Mouse (Mus musculus): ENCODE data around the gene Per2. TPM values are rescaled to one million over a fixed set of nuclear protein-coding genes. Genes with fewer than 3 reads are reported as not detected.

The Per2 gene
- polyA plus RNA-seq, 1 experiment from 2014 or later, result 4.5 TPM

GRCm38 (mm10) chr1:91446060-91446459 is 13.1 kb downstream of the Per2 start:
- H3K4me3 ChIP-seq (ENCODE audit: low read depth, low read length), result no peak overlapping the region
- peaks cover 3% of the 10 kb centered on the region; the same call in 1 of the 2 replicates for H3K9me3 ChIP-seq (replicated peaks; ENCODE audit: control insufficient read depth, low read length)
- 68% methylated on average over 8 of the region's 8 CpGs for WGBS (ENCODE audit: insufficient replicate concordance)
- no peak overlapping the region for H3K27ac ChIP-seq (ENCODE audit: low read depth, low read length)
- H3K4me1 ChIP-seq (ENCODE audit: control insufficient read depth, insufficient read depth, low read length), result peaks cover 27% of the 10 kb centered on the region
- H3K4me2 ChIP-seq, result no peak overlapping the region
- peaks cover 9% of the 10 kb centered on the region for H3K36me3 ChIP-seq (ENCODE audit: control insufficient read depth, insufficient read depth, low read length)
- no peaks in the 10 kb centered on the region for H3K27me3 ChIP-seq (ENCODE audit: control insufficient read depth, insufficient read depth, low read length)
- no peak for ATAC-seq (replicated peaks; ENCODE audit: insufficient number of reproducible peaks, low FRiP score, low TSS enrichment)
- no peak overlapping the region for H3K9ac ChIP-seq (ENCODE audit: low read depth, low read length)

GRCm38 (mm10) chr1:91444841-91445830 is 14.0 kb downstream of the Per2 start:
- Histone ChIP-seq H3K27ac (ENCODE audit: low read depth, low read length) (no peak overlapping the region), H3K4me3 (ENCODE audit: low read depth, low read length) (no peak overlapping the region), H3K4me1 (ENCODE audit: control insufficient read depth, insufficient read depth, low read length) (peaks cover 19% of the 10 kb centered on the region), H3K27me3 (ENCODE audit: control insufficient read depth, insufficient read depth, low read length) (no peaks in the 10 kb centered on the region), H3K4me2 (no peak overlapping the region), H3K9ac (ENCODE audit: low read depth, low read length) (no peak overlapping the region), H3K36me3 (ENCODE audit: control insufficient read depth, insufficient read depth, low read length) (peaks cover 9% of the 10 kb centered on the region), H3K9me3 (replicated peaks; ENCODE audit: control insufficient read depth, low read length) (peaks cover 3% of the 10 kb centered on the region; the same call in 1 of the 2 replicates)
- WGBS (ENCODE audit: insufficient replicate concordance), result 86% methylated on average over 17 of the region's 17 CpGs
- ATAC-seq (replicated peaks; ENCODE audit: insufficient number of reproducible peaks, low FRiP score, low TSS enrichment), result no peak

- peaks cover 10% of the 10 kb centered on the region for H3K36me3 ChIP-seq (ENCODE audit: control insufficient read depth, insufficient read depth, low read length)
- no peak overlapping the region for H3K9ac ChIP-seq (ENCODE audit: low read depth, low read length)
- H3K27me3 ChIP-seq (ENCODE audit: control insufficient read depth, insufficient read depth, low read length), result no peaks in the 10 kb centered on the region
- H3K4me2 ChIP-seq, result no peak overlapping the region
- H3K27ac ChIP-seq (ENCODE audit: low read depth, low read length), result no peak overlapping the region
- no peak overlapping the region for H3K4me3 ChIP-seq (ENCODE audit: low read depth, low read length)
- peaks cover 2% of the 10 kb centered on the region; the same call in 1 of the 2 replicates for H3K9me3 ChIP-seq (replicated peaks; ENCODE audit: control insufficient read depth, low read length)
- ATAC-seq (replicated peaks; ENCODE audit: insufficient number of reproducible peaks, low FRiP score, low TSS enrichment), result no peak
- 82% methylated on average over 6 of the region's 7 CpGs for WGBS (ENCODE audit: insufficient replicate concordance)
- H3K4me1 ChIP-seq (ENCODE audit: control insufficient read depth, insufficient read depth, low read length), result peaks cover 4% of the 10 kb centered on the region
These were observed 16.7 kb downstream of the Per2 start for GRCm38 (mm10) chr1:91442350-91442990.

- no peaks in the 10 kb centered on the region for H3K9me3 ChIP-seq (replicated peaks; ENCODE audit: control insufficient read depth, low read length)
- peaks cover 6% of the 10 kb centered on the region for H3K36me3 ChIP-seq (ENCODE audit: control insufficient read depth, insufficient read depth, low read length)
- ATAC-seq (replicated peaks; ENCODE audit: insufficient number of reproducible peaks, low FRiP score, low TSS enrichment), result no peak
- no peak overlapping the region for H3K4me3 ChIP-seq (ENCODE audit: low read depth, low read length)
- no peak overlapping the region for H3K4me2 ChIP-seq
- H3K9ac ChIP-seq (ENCODE audit: low read depth, low read length), result no peak overlapping the region
- H3K27ac ChIP-seq (ENCODE audit: low read depth, low read length), result no peak overlapping the region
- WGBS (ENCODE audit: insufficient replicate concordance), result 90% methylated on average over 3 of the region's 3 CpGs
- no peaks in the 10 kb centered on the region for H3K27me3 ChIP-seq (ENCODE audit: control insufficient read depth, insufficient read depth, low read length)
- peaks cover 4% of the 10 kb centered on the region for H3K4me1 ChIP-seq (ENCODE audit: control insufficient read depth, insufficient read depth, low read length)
These were observed 17.3 kb downstream of the Per2 start for GRCm38 (mm10) chr1:91441855-91442254.

- no peaks in the 10 kb centered on the region for H3K27me3 ChIP-seq (ENCODE audit: control insufficient read depth, insufficient read depth, low read length)
- H3K27ac ChIP-seq (ENCODE audit: low read depth, low read length), result no peak overlapping the region
- no peak for ATAC-seq (replicated peaks; ENCODE audit: insufficient number of reproducible peaks, low FRiP score, low TSS enrichment)
- H3K4me2 ChIP-seq, result no peak overlapping the region
- no peak overlapping the region for H3K9ac ChIP-seq (ENCODE audit: low read depth, low read length)
- 80% methylated on average over 8 of the region's 8 CpGs for WGBS (ENCODE audit: insufficient replicate concordance)
- H3K36me3 ChIP-seq (ENCODE audit: control insufficient read depth, insufficient read depth, low read length), result peaks cover 3% of the 10 kb centered on the region; the same call in 1 of the 2 replicates
- H3K4me3 ChIP-seq (ENCODE audit: low read depth, low read length), result no peak overlapping the region
- H3K9me3 ChIP-seq (replicated peaks; ENCODE audit: control insufficient read depth, low read length), result no peaks in the 10 kb centered on the region
- peaks cover 14% of the 10 kb centered on the region; the same call in 1 of the 2 replicates for H3K4me1 ChIP-seq (ENCODE audit: control insufficient read depth, insufficient read depth, low read length)
These were observed 19.3 kb downstream of the Per2 start for GRCm38 (mm10) chr1:91439776-91440175.

- peaks cover 14% of the 10 kb centered on the region; the same call in 1 of the 2 replicates for H3K4me1 ChIP-seq (ENCODE audit: control insufficient read depth, insufficient read depth, low read length)
- WGBS (ENCODE audit: insufficient replicate concordance), result 91% methylated on average over 7 of the region's 7 CpGs
- H3K36me3 ChIP-seq (ENCODE audit: control insufficient read depth, insufficient read depth, low read length), result peaks cover 3% of the 10 kb centered on the region; the same call in 1 of the 2 replicates
- no peak overlapping the region for H3K27ac ChIP-seq (ENCODE audit: low read depth, low read length)
- H3K4me3 ChIP-seq (ENCODE audit: low read depth, low read length), result no peak overlapping the region
- H3K4me2 ChIP-seq, result no peak overlapping the region
- H3K9me3 ChIP-seq (replicated peaks; ENCODE audit: control insufficient read depth, low read length), result no peaks in the 10 kb centered on the region
- ATAC-seq (replicated peaks; ENCODE audit: insufficient number of reproducible peaks, low FRiP score, low TSS enrichment), result no peak
- H3K9ac ChIP-seq (ENCODE audit: low read depth, low read length), result no peak overlapping the region
- no peaks in the 10 kb centered on the region for H3K27me3 ChIP-seq (ENCODE audit: control insufficient read depth, insufficient read depth, low read length)
These were observed 21.6 kb downstream of the Per2 start for GRCm38 (mm10) chr1:91437573-91437972.

GRCm38 (mm10) chr1:91437083-91437400 is 22.1 kb downstream of the Per2 start:
- no peak for ATAC-seq (replicated peaks; ENCODE audit: insufficient number of reproducible peaks, low FRiP score, low TSS enrichment)
- Histone ChIP-seq H3K9me3 (replicated peaks; ENCODE audit: control insufficient read depth, low read length) (no peaks in the 10 kb centered on the region), H3K9ac (ENCODE audit: low read depth, low read length) (no peak overlapping the region), H3K4me2 (no peak overlapping the region), H3K27ac (ENCODE audit: low read depth, low read length) (no peak overlapping the region; the same call in 1 of the 2 replicates), H3K4me3 (ENCODE audit: low read depth, low read length) (no peak overlapping the region), H3K36me3 (ENCODE audit: control insufficient read depth, insufficient read depth, low read length) (0 out of 2 replicates have a peak, but pooled peaks cover 3% of the 10 kb centered on the region), H3K27me3 (ENCODE audit: control insufficient read depth, insufficient read depth, low read length) (no peaks in the 10 kb centered on the region), H3K4me1 (ENCODE audit: control insufficient read depth, insufficient read depth, low read length) (peaks cover 14% of the 10 kb centered on the region; the same call in 1 of the 2 replicates)
- WGBS (ENCODE audit: insufficient replicate concordance), result 89% methylated on average over 3 of the region's 3 CpGs

GRCm38 (mm10) chr1:91436380-91437082 is 22.6 kb downstream of the Per2 start:
- WGBS (ENCODE audit: insufficient replicate concordance), result 72% methylated on average over 6 of the region's 6 CpGs
- 0 out of 2 replicates have a peak, but pooled peaks have one; percentile 40 for ATAC-seq (replicated peaks; ENCODE audit: insufficient number of reproducible peaks, low FRiP score, low TSS enrichment)
- Histone ChIP-seq H3K4me2 (no peak overlapping the region), H3K9me3 (replicated peaks; ENCODE audit: control insufficient read depth, low read length) (no peaks in the 10 kb centered on the region), H3K36me3 (ENCODE audit: control insufficient read depth, insufficient read depth, low read length) (0 out of 2 replicates have a peak, but pooled peaks cover 3% of the 10 kb centered on the region), H3K4me1 (ENCODE audit: control insufficient read depth, insufficient read depth, low read length) (peaks cover 14% of the 10 kb centered on the region; the same call in 1 of the 2 replicates), H3K9ac (ENCODE audit: low read depth, low read length) (no peak overlapping the region), H3K4me3 (ENCODE audit: low read depth, low read length) (no peak overlapping the region), H3K27me3 (ENCODE audit: control insufficient read depth, insufficient read depth, low read length) (no peaks in the 10 kb centered on the region), H3K27ac (ENCODE audit: low read depth, low read length) (peak overlapping the region; percentile 63; the same call in 1 of the 2 replicates)

Measured in heart, embryonic 11.5 days (tissue).